In the genomic region with DNA sequence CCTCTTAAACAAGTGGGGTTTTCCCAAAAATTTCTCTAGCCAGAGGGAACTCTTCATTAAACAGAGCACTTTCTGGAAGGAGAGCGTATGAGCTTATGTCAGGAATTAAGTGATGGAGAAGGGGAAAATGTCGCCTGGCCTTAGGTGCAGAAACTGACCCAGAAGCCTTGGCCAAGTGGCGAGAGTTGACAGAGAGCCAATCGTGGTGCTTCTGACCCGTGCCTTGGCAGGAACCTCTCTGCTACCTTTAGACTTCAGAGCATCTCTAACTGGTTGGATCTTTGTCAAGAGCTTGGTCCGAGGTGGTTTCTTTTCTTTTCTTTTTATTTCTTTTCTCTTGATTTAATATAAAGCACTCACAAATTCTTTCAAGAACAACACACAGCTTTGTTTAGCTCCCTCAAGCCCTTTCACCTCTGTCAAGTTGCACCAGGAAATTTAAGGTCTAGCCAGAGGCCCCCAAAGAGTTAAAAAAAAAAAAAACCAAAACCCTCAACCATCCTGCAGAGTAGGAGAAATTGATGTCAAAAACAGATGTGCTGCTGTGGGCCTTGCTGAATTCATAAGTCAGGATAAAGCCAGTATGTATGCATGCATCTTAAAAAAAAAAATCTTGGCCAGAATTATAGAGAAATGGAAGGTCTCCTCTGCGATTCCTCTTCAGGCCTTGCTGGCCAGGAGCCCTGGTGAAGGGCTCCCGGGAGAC, we compare ENCODE assay signal across 8 mouse cellular contexts.
A peak's percentile ranks its signal among the peaks of the same experiment; 100 is the strongest.
DNase-seq lines count a peak whose midpoint lies in the region; ATAC-seq lines count a peak whose summit lies in the region.

No protein-coding gene starts in this region.

- H3K4me2 ChIP-seq in embryonic facial prominence, embryonic 14.5 days (ENCODE audit: low read depth, low read length): peak overlapping the region; percentile 36; the same call in 1 of the 2 replicates
- 0 out of 2 replicates have a peak overlapping the region, but pooled peaks have one; percentile 22 for H3K4me2 ChIP-seq in intestine, embryonic 15.5 days (replicated peaks)
- H3K4me2 ChIP-seq in neural tube, embryonic 12.5 days (replicated peaks): peak overlapping the region; percentile 22; the same call in 1 of the 2 replicates

- ATAC-seq in embryonic facial prominence, embryonic 14.5 days (ENCODE audit: low read depth): no peak
- ATAC-seq in intestine, embryonic 15.5 days: no peak
- ATAC-seq in neural tube, embryonic 12.5 days (ENCODE audit: low FRiP score, low read depth): no peak

- no peak overlapping the region for H3K9ac ChIP-seq in embryonic facial prominence, embryonic 14.5 days (ENCODE audit: low read depth, low read length)
- H3K9ac ChIP-seq in intestine, embryonic 15.5 days: no peak overlapping the region
- H3K9ac ChIP-seq in neural tube, embryonic 12.5 days: no peak overlapping the region

- H3K4me3 ChIP-seq in embryonic facial prominence, embryonic 14.5 days (ENCODE audit: low read depth, low read length): no peak overlapping the region
- no peak overlapping the region for H3K4me3 ChIP-seq in intestine, embryonic 15.5 days (replicated peaks)
- no peak overlapping the region for H3K4me3 ChIP-seq in neural tube, embryonic 12.5 days

- 29% methylated on average over 8 of the region's 8 CpGs for WGBS in embryonic facial prominence, embryonic 14.5 days
- 47% methylated on average over 8 of the region's 8 CpGs for WGBS in intestine, embryonic 15.5 days
- WGBS in neural tube, embryonic 12.5 days: 57% methylated on average over 8 of the region's 8 CpGs

- H3K36me3 ChIP-seq in embryonic facial prominence, embryonic 14.5 days (ENCODE audit: control insufficient read depth, insufficient read depth, low read length): no peaks in the 10 kb centered on the region
- H3K36me3 ChIP-seq in intestine, embryonic 15.5 days: no peaks in the 10 kb centered on the region
- H3K36me3 ChIP-seq in neural tube, embryonic 12.5 days: no peaks in the 10 kb centered on the region

- H3K27me3 ChIP-seq in embryonic facial prominence, embryonic 14.5 days (replicated peaks; ENCODE audit: control insufficient read depth, insufficient read depth, low read length): no peaks in the 10 kb centered on the region
- H3K27me3 ChIP-seq in intestine, embryonic 15.5 days (replicated peaks): no peaks in the 10 kb centered on the region
- no peaks in the 10 kb centered on the region for H3K27me3 ChIP-seq in neural tube, embryonic 12.5 days (replicated peaks)

- DNase-seq in kidney, adult 11 months: peak; percentile 54
- DNase-seq in kidney, postnatal 14 days: no peak
- no peak for DNase-seq in embryonic facial prominence, embryonic 14.5 days (ENCODE audit: low spot score)
- DNase-seq in thymus, postnatal 14 days: no peak
- no peak for DNase-seq in frontal cortex, postnatal 10 days (ENCODE audit: low spot score in 2 of 2)
- no peak for DNase-seq in urinary bladder, adult 2 months (ENCODE audit: low spot score)

- peaks cover 6% of the 10 kb centered on the region; the same call in 1 of the 2 replicates for H3K9me3 ChIP-seq in embryonic facial prominence, embryonic 14.5 days (ENCODE audit: control insufficient read depth, low read length)
- H3K9me3 ChIP-seq in intestine, embryonic 15.5 days: no peaks in the 10 kb centered on the region
- no peaks in the 10 kb centered on the region for H3K9me3 ChIP-seq in neural tube, embryonic 12.5 days

- peak overlapping the region; percentile 92 for H3K27ac ChIP-seq in embryonic facial prominence, embryonic 14.5 days (replicated peaks; ENCODE audit: low read depth, low read length)
- peak overlapping the region; percentile 44; the same call in 1 of the 2 replicates for H3K27ac ChIP-seq in intestine, embryonic 15.5 days
- H3K27ac ChIP-seq in neural tube, embryonic 12.5 days: no peak overlapping the region; the same call in 1 of the 2 replicates

- H3K4me1 ChIP-seq in embryonic facial prominence, embryonic 14.5 days (ENCODE audit: control insufficient read depth, insufficient read depth, low read length): peaks cover 41% of the 10 kb centered on the region
- H3K4me1 ChIP-seq in intestine, embryonic 15.5 days (replicated peaks): peaks cover 15% of the 10 kb centered on the region
- peaks cover 14% of the 10 kb centered on the region for H3K4me1 ChIP-seq in neural tube, embryonic 12.5 days
